Mouse (Mus musculus) liver, embryonic 12.5 days (tissue): ENCODE measurements at regions not wholly inside any gene's neighbourhood (a gene's known extent, or its start where the extent isn't known, plus 50 kb on each side); places are given as distances from the start of the nearest gene placed in this dataset.
A peak's percentile ranks its signal among the peaks of the same experiment; 100 is the strongest.

Source experiments
- ATAC-seq: fragments of 200-750 bp; cut with Nextera tagmentation; 2 replicates; pipeline ENCODE4 v1.8.0; 2017; ENCODE audit warnings: moderate number of reproducible peaks, mild to moderate bottlenecking, moderate library complexity
- H3K27ac ChIP-seq: fragments of 300-500 bp; sonication (generic); 2 replicates; pipeline ENCODE4 v1.5.1; 2016; ENCODE audit warnings: mild to moderate bottlenecking
- H3K27me3 ChIP-seq: fragments of 300-500 bp; sonication (generic); replicated peaks from 2 replicates; pipeline ENCODE4 v1.6.1; 2016; ENCODE audit warnings: mild to moderate bottlenecking, moderate library complexity
- H3K36me3 ChIP-seq: fragments of 300-500 bp; sonication (generic); 2 replicates; pipeline ENCODE4 v1.6.1; 2016; ENCODE audit warnings: mild to moderate bottlenecking, moderate library complexity
- H3K4me1 ChIP-seq: fragments of 300-500 bp; sonication (generic); 2 replicates; pipeline ENCODE4 v1.6.1; 2016
- H3K4me2 ChIP-seq: fragments of 300-500 bp; sonication (generic); 2 replicates; pipeline ENCODE4 v1.6.1; 2016; ENCODE audit warnings: mild to moderate bottlenecking, moderate library complexity
- H3K4me3 ChIP-seq: fragments of 300-500 bp; sonication (generic); 2 replicates; pipeline ENCODE4 v1.5.1; 2016; ENCODE audit warnings: mild to moderate bottlenecking, moderate library complexity
- H3K9ac ChIP-seq: fragments of 300-500 bp; sonication (generic); 2 replicates; pipeline ENCODE4 v1.6.1; 2016; ENCODE audit warnings: mild to moderate bottlenecking, moderate library complexity
- H3K9me3 ChIP-seq: fragments of 300-500 bp; sonication (generic); replicated peaks from 2 replicates; pipeline ENCODE4 v1.6.1; 2016; ENCODE audit warnings: mild to moderate bottlenecking, moderate library complexity
- WGBS: fragments of 180-500 bp; shearing (Covaris S2); methylation state at CpG from one replicate; pipeline ENCODE4 v1.1.7; 2016; ENCODE audit not compliant: insufficient replicate concordance; 5-methylcytosine and 5-hydroxymethylcytosine counted together

- no peak overlapping the region for H3K9ac ChIP-seq
- ATAC-seq: no peak
- H3K36me3 ChIP-seq: no peaks in the 10 kb centered on the region
- no peaks in the 10 kb centered on the region for H3K9me3 ChIP-seq
- no peak overlapping the region for H3K4me2 ChIP-seq
- WGBS: 54% methylated on average over 2 of the region's 2 CpGs
- H3K27me3 ChIP-seq: no peaks in the 10 kb centered on the region
- peaks cover 39% of the 10 kb centered on the region for H3K4me1 ChIP-seq
- H3K27ac ChIP-seq: no peak overlapping the region
- no peak overlapping the region for H3K4me3 ChIP-seq
These were observed 92.3 kb upstream of the Tbl1xr1 start for GRCm38 (mm10) chr3:21983993-21984725.

DNA sequence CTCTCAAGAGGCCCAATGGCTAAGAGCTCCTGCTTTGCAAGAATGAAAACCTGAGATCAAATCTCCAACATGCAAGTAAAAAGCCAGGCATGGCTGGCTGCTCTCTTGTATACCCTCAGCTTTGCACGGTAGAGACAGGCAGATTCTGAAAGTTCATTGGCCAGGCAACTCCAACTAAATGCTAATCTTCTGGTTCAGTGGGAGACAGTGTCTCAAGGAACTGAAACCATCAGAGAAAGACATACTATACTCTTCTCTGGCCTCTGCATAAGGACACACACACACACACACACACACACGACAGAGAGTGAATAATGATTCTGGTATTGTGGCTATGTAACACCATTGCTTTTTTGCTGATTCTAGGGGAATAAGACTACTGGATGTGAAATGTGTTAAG is 91.6 kb upstream of the Tbl1xr1 start:
- no peak overlapping the region for H3K4me2 ChIP-seq
- no peak for ATAC-seq
- H3K4me1 ChIP-seq: peaks cover 39% of the 10 kb centered on the region
- no peak overlapping the region for H3K9ac ChIP-seq
- H3K4me3 ChIP-seq: no peak overlapping the region
- WGBS: 61% methylated on average over 2 of the region's 2 CpGs
- H3K27me3 ChIP-seq: no peaks in the 10 kb centered on the region
- no peaks in the 10 kb centered on the region for H3K9me3 ChIP-seq
- H3K27ac ChIP-seq: no peak overlapping the region
- no peaks in the 10 kb centered on the region for H3K36me3 ChIP-seq

GRCm38 (mm10) chr3:21986164-21986892 is 90.1 kb upstream of the Tbl1xr1 start:
- 46% methylated on average over 5 of the region's 5 CpGs for WGBS
- Histone ChIP-seq H3K27me3 (no peaks in the 10 kb centered on the region), H3K4me1 (peaks cover 41% of the 10 kb centered on the region), H3K36me3 (no peaks in the 10 kb centered on the region), H3K9me3 (no peaks in the 10 kb centered on the region), H3K27ac (no peak overlapping the region), H3K9ac (no peak overlapping the region), H3K4me2 (peak overlapping the region; percentile 7; the same call in 1 of the 2 replicates), H3K4me3 (no peak overlapping the region)
- ATAC-seq: peak; percentile 67

DNA sequence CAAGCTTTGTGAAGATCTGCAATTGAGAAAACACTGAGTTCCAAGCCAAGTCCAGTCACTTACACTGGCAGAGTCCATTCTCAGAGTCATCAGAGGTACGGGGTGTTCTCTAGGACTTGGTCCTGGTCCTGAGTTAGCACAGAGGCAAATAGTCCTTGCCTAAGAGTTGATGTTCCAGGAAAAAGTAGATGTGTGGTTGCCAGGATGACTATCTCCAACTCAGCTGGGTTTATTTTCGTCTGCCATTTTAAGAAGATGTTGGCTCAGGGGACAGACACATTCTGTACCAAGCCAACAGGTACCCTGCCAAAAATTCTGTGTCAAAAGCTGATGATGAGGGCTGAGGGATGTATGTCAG is 89.6 kb upstream of the Tbl1xr1 start:
- Histone ChIP-seq H3K4me3 (no peak overlapping the region), H3K4me2 (peak overlapping the region; percentile 56), H3K36me3 (no peaks in the 10 kb centered on the region), H3K27ac (no peak overlapping the region), H3K9ac (no peak overlapping the region), H3K9me3 (no peaks in the 10 kb centered on the region), H3K27me3 (no peaks in the 10 kb centered on the region), H3K4me1 (peaks cover 46% of the 10 kb centered on the region)
- ATAC-seq: no peak
- WGBS: 60% methylated on average over 2 of the region's 2 CpGs

DNA sequence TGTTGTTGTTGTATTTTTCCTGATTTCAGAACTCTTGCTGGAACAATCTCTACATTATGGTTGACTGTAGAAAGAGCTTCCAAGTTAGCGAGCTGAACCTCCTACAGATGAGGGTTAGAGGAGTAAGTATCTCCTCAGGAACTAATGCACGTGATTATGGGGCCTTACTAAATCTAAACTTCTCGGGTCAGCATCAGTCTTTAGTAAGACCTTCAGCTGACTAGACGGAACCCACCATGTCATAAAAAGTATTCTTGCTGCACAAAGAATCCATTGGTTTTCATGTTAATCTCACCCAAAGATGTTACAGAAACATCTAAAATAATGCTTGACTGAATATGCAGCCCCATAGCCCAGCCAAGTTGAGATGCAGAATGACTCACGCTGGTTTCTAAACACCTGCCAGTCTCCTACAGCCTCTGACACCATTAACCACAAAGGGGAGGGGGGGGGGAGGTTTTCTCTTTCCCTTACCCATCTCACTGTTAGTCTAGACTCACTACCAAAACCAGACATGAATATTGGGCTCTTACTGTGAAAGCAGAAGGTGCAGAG is 88.9 kb upstream of the Tbl1xr1 start:
- peaks cover 49% of the 10 kb centered on the region for H3K4me1 ChIP-seq
- H3K4me3 ChIP-seq: no peak overlapping the region
- H3K27ac ChIP-seq: peak overlapping the region; percentile 57; the same call in 1 of the 2 replicates
- whole genome bisulfite sequencing: 38% methylated on average over 5 of the region's 5 CpGs
- 0 out of 2 replicates have a peak overlapping the region, but pooled peaks have one; percentile 2 for H3K9ac ChIP-seq
- H3K27me3 ChIP-seq: no peaks in the 10 kb centered on the region
- no peaks in the 10 kb centered on the region for H3K9me3 ChIP-seq
- no peaks in the 10 kb centered on the region for H3K36me3 ChIP-seq
- H3K4me2 ChIP-seq: peak overlapping the region; percentile 56
- peak; percentile 34; the same call in 1 of the 2 replicates for ATAC-seq

DNA sequence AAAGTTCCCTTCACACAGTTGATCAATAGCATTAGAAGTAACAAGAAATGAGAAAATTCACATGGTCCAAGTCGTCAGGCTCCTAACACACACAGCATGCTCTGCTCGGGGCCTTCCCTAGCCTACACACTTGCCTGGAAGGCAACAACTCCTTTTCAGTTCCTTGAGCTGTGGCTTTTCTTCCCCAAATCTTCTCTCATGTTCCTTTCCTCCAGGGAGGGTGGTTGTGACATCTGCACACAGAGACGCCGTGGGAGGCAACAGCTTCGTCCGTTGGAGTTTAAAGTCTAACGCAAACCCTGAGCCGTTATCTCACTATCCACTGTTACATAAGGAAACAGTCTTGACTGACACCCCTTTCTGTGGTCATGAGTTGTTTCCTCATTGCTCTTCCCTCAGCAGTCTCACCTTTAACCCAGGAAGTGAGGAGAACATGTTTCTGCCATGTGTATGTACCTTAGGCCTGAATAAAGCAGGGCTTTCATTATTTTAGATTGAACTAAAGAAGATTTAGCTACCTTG is 88.4 kb upstream of the Tbl1xr1 start:
- no peaks in the 10 kb centered on the region for H3K9me3 ChIP-seq
- peak overlapping the region; percentile 56 for H3K4me2 ChIP-seq
- H3K9ac ChIP-seq: peak overlapping the region; percentile 2; the same call in 1 of the 2 replicates
- peaks cover 49% of the 10 kb centered on the region for H3K4me1 ChIP-seq
- no peak overlapping the region for H3K4me3 ChIP-seq
- H3K27ac ChIP-seq: peak overlapping the region; percentile 57; the same call in 1 of the 2 replicates
- no peaks in the 10 kb centered on the region for H3K36me3 ChIP-seq
- WGBS: 2% methylated on average over 8 of the region's 8 CpGs
- ATAC-seq: peak; percentile 78
- no peaks in the 10 kb centered on the region for H3K27me3 ChIP-seq

- Histone ChIP-seq H3K9ac (no peak overlapping the region), H3K27me3 (no peaks in the 10 kb centered on the region), H3K4me3 (no peak overlapping the region), H3K9me3 (no peaks in the 10 kb centered on the region), H3K36me3 (no peaks in the 10 kb centered on the region), H3K4me1 (peaks cover 46% of the 10 kb centered on the region), H3K27ac (no peak overlapping the region), H3K4me2 (no peak overlapping the region)
- WGBS: 75% methylated on average over 4 of the region's 4 CpGs
- no peak for ATAC-seq
These were observed 85.9 kb upstream of the Tbl1xr1 start for GRCm38 (mm10) chr3:21990526-21990925.

DNA sequence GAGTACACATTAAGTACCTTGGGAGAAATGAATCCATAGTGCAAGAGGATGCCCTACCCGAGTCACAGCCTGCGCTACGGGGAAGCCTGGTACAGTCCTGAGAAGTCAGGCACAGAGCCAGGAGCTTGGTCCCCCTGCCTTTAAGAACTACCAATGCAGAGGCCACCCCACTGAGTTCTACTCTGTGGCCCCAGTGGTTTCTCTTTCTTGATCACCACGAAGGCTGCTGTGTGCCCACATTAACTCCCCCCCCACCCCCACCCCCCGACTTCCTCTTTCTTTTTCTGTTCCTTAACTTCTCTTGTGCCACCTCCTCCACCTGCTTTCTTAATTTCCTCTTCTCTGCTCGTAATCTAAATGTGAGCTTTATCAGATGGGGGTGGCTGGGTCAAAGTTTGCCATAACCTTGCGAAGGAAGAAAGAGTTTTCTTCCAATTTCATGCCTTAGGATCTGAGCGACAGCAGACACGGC is 84.7 kb upstream of the Tbl1xr1 start:
- H3K27ac ChIP-seq: no peak overlapping the region
- no peaks in the 10 kb centered on the region for H3K27me3 ChIP-seq
- no peak for ATAC-seq
- 23% methylated on average over 9 of the region's 9 CpGs for WGBS
- H3K4me2 ChIP-seq: peak overlapping the region; percentile 29
- no peaks in the 10 kb centered on the region for H3K9me3 ChIP-seq
- H3K4me3 ChIP-seq: no peak overlapping the region
- H3K4me1 ChIP-seq: peaks cover 47% of the 10 kb centered on the region
- H3K9ac ChIP-seq: no peak overlapping the region
- H3K36me3 ChIP-seq: no peaks in the 10 kb centered on the region

DNA sequence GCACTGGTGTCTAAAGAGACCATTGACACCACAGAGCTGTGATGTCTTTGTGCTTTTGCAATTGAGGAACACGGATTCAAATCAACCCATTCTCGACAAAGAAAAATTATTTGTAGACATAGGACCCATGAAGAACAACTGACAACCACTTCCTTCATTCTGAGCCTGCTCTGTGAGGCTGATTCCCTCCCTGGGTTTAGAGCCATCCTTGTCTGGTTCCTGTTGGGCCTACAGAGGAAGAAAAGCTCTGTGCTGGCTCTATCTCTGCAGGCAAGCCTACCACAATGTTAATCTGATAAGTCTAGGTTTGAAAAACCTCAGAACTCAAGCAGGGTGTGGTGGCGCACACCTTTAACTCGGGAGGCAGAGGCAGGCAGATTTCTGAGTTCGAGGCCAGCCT is 84.2 kb upstream of the Tbl1xr1 start:
- no peaks in the 10 kb centered on the region for H3K36me3 ChIP-seq
- H3K4me2 ChIP-seq: 0 out of 2 replicates have a peak overlapping the region, but pooled peaks have one; percentile 29
- no peaks in the 10 kb centered on the region for H3K9me3 ChIP-seq
- 39% methylated on average over 5 of the region's 5 CpGs for WGBS
- H3K4me1 ChIP-seq: peaks cover 44% of the 10 kb centered on the region
- H3K9ac ChIP-seq: no peak overlapping the region
- H3K27ac ChIP-seq: no peak overlapping the region
- ATAC-seq: no peak
- no peaks in the 10 kb centered on the region for H3K27me3 ChIP-seq
- no peak overlapping the region for H3K4me3 ChIP-seq

GRCm38 (mm10) chr3:21993961-21994360 is 82.5 kb upstream of the Tbl1xr1 start:
- Histone ChIP-seq H3K9ac (no peak overlapping the region), H3K36me3 (no peaks in the 10 kb centered on the region), H3K4me3 (no peak overlapping the region), H3K9me3 (no peaks in the 10 kb centered on the region), H3K4me1 (peaks cover 27% of the 10 kb centered on the region), H3K27ac (no peak overlapping the region), H3K27me3 (no peaks in the 10 kb centered on the region), H3K4me2 (no peak overlapping the region)
- WGBS: 66% methylated on average over 2 of the region's 2 CpGs
- ATAC-seq: no peak

DNA sequence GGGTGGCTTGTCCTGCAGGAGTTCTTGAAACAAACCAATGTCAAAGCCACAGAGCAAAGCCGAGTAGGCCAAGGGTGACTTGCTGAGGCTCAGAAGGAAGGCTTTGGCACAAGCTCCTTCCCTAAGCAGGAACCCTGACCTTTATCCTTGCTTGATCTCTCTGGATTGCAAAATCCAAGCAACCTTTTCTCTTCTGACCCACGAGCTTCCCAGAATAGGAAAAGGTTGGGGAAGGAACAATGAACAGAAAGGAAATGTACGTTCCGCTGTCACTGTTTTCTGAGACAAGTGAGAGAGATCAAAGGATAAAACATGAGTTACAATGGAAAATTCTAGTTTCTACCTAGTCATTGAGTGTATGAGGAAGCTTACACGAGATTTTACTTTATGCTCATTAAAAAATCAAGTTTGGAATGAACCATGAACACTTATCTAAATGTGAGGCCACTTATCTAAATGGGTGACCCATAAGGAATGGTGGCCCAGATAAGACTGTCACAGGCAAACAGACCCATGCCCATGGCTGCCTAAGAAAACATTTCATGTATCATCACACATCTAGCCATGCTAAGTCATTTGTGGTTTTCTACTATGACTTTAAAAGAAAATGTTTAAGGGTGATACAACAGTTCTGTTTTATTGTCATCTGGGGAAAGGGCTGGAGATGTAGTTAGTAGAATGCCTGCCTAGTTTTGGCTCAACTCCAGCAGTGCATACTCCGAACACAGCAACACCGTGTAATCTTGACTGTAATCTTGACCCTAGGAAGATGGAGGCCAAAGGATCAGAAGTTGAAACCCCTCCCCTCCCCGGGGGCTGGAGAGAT is 80.7 kb upstream of the Tbl1xr1 start:
- peak; percentile 76 for ATAC-seq
- Histone ChIP-seq H3K27ac (no peak overlapping the region), H3K4me2 (peak overlapping the region; percentile 25), H3K4me3 (no peak overlapping the region), H3K36me3 (no peaks in the 10 kb centered on the region), H3K9me3 (no peaks in the 10 kb centered on the region), H3K27me3 (no peaks in the 10 kb centered on the region), H3K4me1 (peaks cover 27% of the 10 kb centered on the region), H3K9ac (no peak overlapping the region)
- 34% methylated on average over 8 of the region's 8 CpGs for WGBS
